Mouse (Mus musculus) heart, embryonic 13.5 days (tissue): ENCODE results near the gene Gse1. TPM values are rescaled to one million over a fixed set of nuclear protein-coding genes. Genes with fewer than 3 reads are reported as not detected.
"Not testable (repeated sequence)": the region's sequence is repeated elsewhere in the genome, so short reads cannot be mapped to it uniquely, and the experiment has no call there.

Source experiments
- ATAC-seq: fragments of 200-750 bp; cut with Nextera tagmentation; 2 replicates; pipeline ENCODE4 v1.8.0; 2017; ENCODE audit warnings: moderate TSS enrichment; ENCODE audit not compliant: insufficient number of reproducible peaks, low FRiP score, low TSS enrichment; ENCODE audit errors: extremely low read depth
- H3K27ac ChIP-seq: fragments of 300-500 bp; sonication (generic); replicated peaks from 2 replicates; pipeline ENCODE4 v1.5.1; 2015; ENCODE audit warnings: moderate library complexity, mild to moderate bottlenecking, inconsistent platforms
- H3K27me3 ChIP-seq: fragments of 300-500 bp; sonication (generic); replicated peaks from 2 replicates; pipeline ENCODE4 v1.6.1; 2015; ENCODE audit warnings: mild to moderate bottlenecking, inconsistent platforms
- H3K36me3 ChIP-seq: fragments of 300-500 bp; sonication (generic); 2 replicates; pipeline ENCODE4 v1.6.1; 2015; ENCODE audit warnings: mild to moderate bottlenecking, inconsistent platforms
- H3K4me1 ChIP-seq: fragments of 300-500 bp; sonication (generic); 2 replicates; pipeline ENCODE4 v1.6.1; 2015; ENCODE audit warnings: inconsistent platforms
- H3K4me2 ChIP-seq: fragments of 300-500 bp; sonication (generic); 2 replicates; pipeline ENCODE4 v1.6.1; 2015; ENCODE audit warnings: inconsistent platforms, mild to moderate bottlenecking, moderate library complexity
- H3K4me3 ChIP-seq: fragments of 300-500 bp; sonication (generic); 2 replicates; pipeline ENCODE4 v1.5.1; 2015; ENCODE audit warnings: moderate library complexity, mild to moderate bottlenecking, inconsistent platforms
- H3K9ac ChIP-seq: fragments of 300-500 bp; sonication (generic); 2 replicates; pipeline ENCODE4 v1.6.1; 2015; ENCODE audit warnings: inconsistent platforms, mild to moderate bottlenecking, moderate library complexity
- H3K9me3 ChIP-seq: fragments of 300-500 bp; sonication (generic); 2 replicates; pipeline ENCODE4 v1.6.1; 2016; ENCODE audit warnings: inconsistent platforms
- WGBS: fragments of 180-500 bp; shearing (Covaris S2); methylation state at CpG from one replicate; pipeline ENCODE4 v1.1.7; 2015; ENCODE audit warnings: mixed read lengths; 5-methylcytosine and 5-hydroxymethylcytosine counted together
- polyA plus RNA-seq: library from polyadenylated mRNA; unstranded; fragments of >200 nt; fragmentation: Nextera tagmentation; extraction: Ambion mirVana; gene quantifications from 2 replicates; pipeline ENCODE4 v1.2.1, GENCODE M21; 2015

The Gse1 gene
- polyA plus RNA-seq, 1 experiment from 2014 or later, result 8.5 TPM

DNA sequence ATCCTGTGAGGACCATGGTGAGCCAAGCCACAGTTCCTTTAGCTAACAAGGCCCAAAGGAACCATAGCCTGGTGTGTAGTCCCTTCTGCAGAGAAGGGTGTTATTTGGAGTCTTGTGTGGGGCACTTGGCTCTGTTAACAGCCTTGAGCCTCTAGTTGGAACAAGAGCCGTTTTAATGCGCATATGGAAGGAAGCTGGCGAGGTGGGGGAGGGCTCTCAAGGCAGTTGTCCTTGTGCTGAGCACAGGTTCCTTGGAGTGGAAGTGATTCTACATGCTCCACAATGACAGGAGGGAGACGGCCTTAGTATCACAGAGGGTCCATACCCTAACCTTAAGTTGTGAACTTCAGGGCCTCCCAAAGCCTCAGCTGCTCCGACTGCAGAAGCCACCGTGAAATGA lies 129.2 kb downstream of the Gse1 start:
- H3K4me2 ChIP-seq, result no peak overlapping the region
- no peak overlapping the region for H3K9ac ChIP-seq
- peaks cover 14% of the 10 kb centered on the region; the same call in 1 of the 2 replicates for H3K27me3 ChIP-seq
- H3K9me3 ChIP-seq, result no peaks in the 10 kb centered on the region
- peaks cover 21% of the 10 kb centered on the region for H3K4me1 ChIP-seq
- H3K4me3 ChIP-seq, result no peak overlapping the region
- 82% methylated on average over 6 of the region's 6 CpGs for WGBS
- no peaks in the 10 kb centered on the region for H3K36me3 ChIP-seq
- no peak for ATAC-seq
- no peak overlapping the region for H3K27ac ChIP-seq

DNA sequence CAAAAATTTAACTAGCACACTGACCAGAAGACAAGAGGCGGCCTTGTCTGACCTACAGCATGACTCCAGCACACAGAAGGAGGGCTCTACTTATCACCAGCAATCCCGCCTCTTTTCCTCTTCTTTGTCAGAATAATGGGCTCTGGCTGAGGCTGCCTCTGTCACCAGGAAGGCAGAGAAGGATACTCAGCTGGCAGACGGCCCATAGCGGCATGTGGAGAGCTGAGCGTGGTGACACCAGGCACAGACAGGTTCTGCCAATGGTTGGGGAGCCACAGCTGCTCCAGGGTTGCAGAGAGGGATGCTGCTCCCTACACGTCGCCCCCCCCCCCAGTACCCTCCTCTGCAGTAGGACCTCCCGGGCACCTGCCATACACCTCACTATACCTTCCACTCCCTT lies 133.0 kb downstream of the Gse1 start:
- 48% methylated on average over 8 of the region's 8 CpGs for WGBS
- no peak for ATAC-seq
- Histone ChIP-seq H3K4me2 (no peak overlapping the region), H3K36me3 (no peaks in the 10 kb centered on the region), H3K9ac (no peak overlapping the region), H3K27ac (0 out of 2 replicates have a peak overlapping the region, but pooled peaks have one; percentile 12), H3K4me3 (no peak overlapping the region), H3K4me1 (peaks cover 43% of the 10 kb centered on the region), H3K27me3 (peaks cover 8% of the 10 kb centered on the region; the same call in 1 of the 2 replicates), H3K9me3 (no peaks in the 10 kb centered on the region)

DNA sequence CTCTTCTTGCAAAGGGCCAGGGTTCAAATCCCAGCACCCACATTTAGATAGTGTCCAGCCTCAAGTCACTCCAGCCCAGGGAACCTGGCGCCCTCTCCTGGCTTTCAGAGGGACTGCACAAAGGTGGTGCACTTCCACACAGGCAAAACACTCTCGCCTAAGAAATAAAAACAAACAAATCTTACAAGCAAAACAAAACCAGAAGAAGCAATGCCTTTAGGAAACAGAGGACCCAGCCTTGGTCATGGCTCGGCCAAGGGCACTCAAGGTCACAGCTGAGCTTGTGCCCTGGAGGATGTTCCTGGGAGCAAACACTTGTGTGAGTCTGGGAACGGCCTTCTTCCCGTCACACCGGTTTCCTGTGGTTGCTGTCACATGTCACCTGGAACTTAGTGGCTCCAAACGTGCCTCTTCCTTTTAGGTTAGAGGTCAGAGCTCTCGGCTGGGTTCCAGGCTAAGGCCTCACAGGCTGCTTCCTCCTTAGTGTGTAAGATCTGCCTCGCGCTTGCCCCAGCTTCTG lies 135.4 kb downstream of the Gse1 start:
- Histone ChIP-seq H3K4me1 (peaks cover 60% of the 10 kb centered on the region), H3K27ac (peak overlapping the region; percentile 66)

DNA sequence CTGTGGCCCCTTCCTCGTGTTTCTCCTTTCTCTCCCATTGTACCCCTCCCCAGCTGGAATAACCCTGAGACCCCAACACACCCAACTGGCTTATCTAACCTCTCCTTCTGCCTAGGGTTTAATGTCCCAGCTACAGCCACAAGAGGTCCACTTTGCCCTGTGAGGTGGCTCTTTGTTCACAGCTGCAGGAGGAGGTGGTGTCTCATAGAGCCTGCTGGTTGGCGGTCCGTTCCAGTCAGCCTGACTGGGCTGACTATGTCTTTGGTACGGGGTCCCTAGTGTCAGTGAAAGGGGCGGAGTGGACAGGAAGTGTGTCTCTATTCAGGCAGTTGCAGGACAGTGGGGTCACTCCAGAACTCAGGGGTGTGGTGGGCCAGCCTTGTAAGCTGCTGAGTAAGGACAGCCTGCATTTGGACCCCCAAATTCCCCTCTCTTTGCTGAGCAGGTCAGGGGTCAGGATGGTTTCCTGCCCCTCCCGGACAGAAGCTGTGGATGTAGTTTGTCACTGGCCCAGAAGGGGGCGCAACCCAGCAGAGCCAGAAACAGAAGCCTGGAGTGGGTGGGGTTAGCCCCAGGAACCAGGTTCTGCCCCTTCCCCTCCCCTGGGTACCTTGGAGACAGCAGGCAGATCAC lies 136.0 kb downstream of the Gse1 start:
- no peak for ATAC-seq
- 33% methylated on average over 7 of the region's 7 CpGs for WGBS
- no peak overlapping the region for H3K9ac ChIP-seq

More for the DNA sequence above, 135.4 kb downstream of the Gse1 start:
- no peak overlapping the region for H3K4me3 ChIP-seq
- no peak overlapping the region for H3K4me2 ChIP-seq
- H3K27me3 ChIP-seq, result no peaks in the 10 kb centered on the region
- no peaks in the 10 kb centered on the region for H3K36me3 ChIP-seq
- ATAC-seq, result peak; percentile 7; the same call in 1 of the 2 replicates
- H3K9me3 ChIP-seq, result no peaks in the 10 kb centered on the region
- 35% methylated on average over 10 of the region's 10 CpGs for WGBS
- H3K9ac ChIP-seq, result no peak overlapping the region

DNA sequence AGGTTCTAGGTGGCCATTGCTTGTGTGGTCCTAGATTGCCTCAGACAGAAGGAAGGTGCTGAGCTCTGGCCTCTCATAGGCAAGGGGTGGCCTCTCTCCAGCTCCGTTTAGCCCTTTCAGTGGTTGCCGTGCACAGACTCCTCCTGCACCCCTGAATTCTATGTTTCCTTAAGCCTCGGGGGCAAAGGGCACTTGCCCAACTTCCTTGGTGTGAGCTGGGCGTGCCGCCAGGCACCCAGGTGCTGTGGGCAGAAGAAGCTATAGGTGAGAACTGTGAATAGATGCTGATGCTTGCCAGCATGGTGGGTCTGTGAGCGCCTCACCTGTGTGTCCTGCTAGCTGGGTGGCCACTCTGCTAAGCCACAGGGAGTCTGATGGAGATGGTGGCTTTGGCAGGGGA lies 138.6 kb downstream of the Gse1 start:
- ATAC-seq, result no peak
- no peak overlapping the region for H3K9ac ChIP-seq
- H3K27ac ChIP-seq, result no peak overlapping the region
- 89% methylated on average over 6 of the region's 6 CpGs for WGBS
- H3K4me3 ChIP-seq, result no peak overlapping the region
- H3K36me3 ChIP-seq, result no peaks in the 10 kb centered on the region
- no peak overlapping the region for H3K4me2 ChIP-seq
- H3K27me3 ChIP-seq, result no peaks in the 10 kb centered on the region
- H3K9me3 ChIP-seq, result no peaks in the 10 kb centered on the region
- H3K4me1 ChIP-seq, result peaks cover 79% of the 10 kb centered on the region

More for the DNA sequence above, 136.0 kb downstream of the Gse1 start:
- Histone ChIP-seq H3K27ac (peak overlapping the region; percentile 66), H3K4me3 (no peak overlapping the region), H3K27me3 (no peaks in the 10 kb centered on the region), H3K4me2 (no peak overlapping the region), H3K4me1 (peaks cover 66% of the 10 kb centered on the region), H3K36me3 (no peaks in the 10 kb centered on the region), H3K9me3 (no peaks in the 10 kb centered on the region)

DNA sequence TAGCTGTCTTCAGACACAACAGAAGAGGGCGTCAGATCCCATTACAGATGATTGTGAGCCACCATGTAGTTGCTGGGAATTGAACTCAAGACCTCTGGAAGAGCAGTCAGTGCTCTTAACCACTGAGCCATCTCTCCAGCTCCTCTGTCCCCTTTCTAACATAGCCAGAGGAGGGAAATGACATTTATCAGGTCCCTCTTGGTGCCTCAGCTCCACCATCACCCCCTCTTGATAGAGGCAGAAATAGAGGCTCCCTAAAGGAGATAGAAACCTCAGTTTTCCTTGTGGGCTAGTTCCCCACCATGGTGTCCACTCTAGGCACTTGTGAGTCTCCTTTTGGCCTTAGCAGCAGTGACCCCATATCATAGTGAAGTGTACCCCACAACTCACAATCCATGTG lies 139.9 kb downstream of the Gse1 start:
- not testable (repeated sequence) for ATAC-seq, H3K4me3 ChIP-seq, H3K27me3 ChIP-seq, H3K9me3 ChIP-seq, H3K36me3 ChIP-seq
- WGBS, result 100% methylated on average over 1 of the region's 1 CpGs
- Histone ChIP-seq H3K4me2 (0 out of 2 replicates have a peak overlapping the region, but pooled peaks have one; percentile 56), H3K4me1 (peaks cover 93% of the 10 kb centered on the region), H3K27ac (peak overlapping the region; percentile 92), H3K9ac (peak overlapping the region; percentile 64)

DNA sequence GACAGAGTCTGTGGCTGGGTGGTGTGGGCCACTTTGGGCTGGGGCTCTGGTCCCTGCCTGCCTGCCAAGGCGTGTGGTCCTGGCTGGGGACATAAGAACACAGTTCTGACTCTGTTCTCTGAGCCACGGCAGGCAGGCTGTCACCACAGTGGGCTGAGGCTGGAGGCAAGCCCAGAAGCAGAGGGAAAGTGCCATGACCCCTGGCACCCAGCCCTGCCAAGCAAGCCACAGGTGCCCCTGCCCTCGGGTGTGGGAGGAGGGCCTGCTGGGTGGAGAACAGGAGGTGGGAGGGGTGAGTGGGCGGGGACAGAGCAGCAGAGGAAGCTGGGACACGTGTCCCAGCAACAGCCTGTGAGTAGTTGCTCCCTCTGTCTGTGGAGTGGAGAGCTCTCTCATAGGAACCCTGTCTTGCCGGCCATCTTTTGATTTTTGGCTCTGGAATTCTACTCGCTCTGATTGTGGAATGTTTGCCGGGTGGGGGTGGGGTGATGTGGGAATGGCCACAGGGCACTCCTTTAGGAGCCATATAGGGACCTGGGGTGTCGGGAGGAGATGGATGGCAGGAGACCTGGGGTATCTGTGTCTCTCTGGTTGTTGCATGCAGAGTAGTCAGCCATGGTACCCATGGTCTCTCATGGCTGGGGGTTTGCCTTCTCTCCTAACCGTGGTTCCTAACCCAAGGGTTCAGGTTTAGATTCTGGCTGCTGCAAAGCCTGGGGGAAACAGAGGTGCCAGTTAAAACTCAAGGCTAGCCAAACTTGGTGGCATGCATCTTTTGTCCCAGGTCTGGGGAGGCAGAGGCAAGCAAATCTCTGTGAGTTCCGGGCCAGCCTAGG lies 140.8 kb downstream of the Gse1 start:
- 16% methylated on average over 11 of the region's 11 CpGs for WGBS
- peak overlapping the region; percentile 56 for H3K4me2 ChIP-seq
- peak overlapping the region; percentile 92 for H3K27ac ChIP-seq
- ATAC-seq, result peak; percentile 48
- no peaks in the 10 kb centered on the region for H3K9me3 ChIP-seq
- H3K36me3 ChIP-seq, result no peaks in the 10 kb centered on the region
- peaks cover 93% of the 10 kb centered on the region for H3K4me1 ChIP-seq
- H3K27me3 ChIP-seq, result no peaks in the 10 kb centered on the region
- peak overlapping the region; percentile 64 for H3K9ac ChIP-seq
- peak overlapping the region; percentile 27 for H3K4me3 ChIP-seq

DNA sequence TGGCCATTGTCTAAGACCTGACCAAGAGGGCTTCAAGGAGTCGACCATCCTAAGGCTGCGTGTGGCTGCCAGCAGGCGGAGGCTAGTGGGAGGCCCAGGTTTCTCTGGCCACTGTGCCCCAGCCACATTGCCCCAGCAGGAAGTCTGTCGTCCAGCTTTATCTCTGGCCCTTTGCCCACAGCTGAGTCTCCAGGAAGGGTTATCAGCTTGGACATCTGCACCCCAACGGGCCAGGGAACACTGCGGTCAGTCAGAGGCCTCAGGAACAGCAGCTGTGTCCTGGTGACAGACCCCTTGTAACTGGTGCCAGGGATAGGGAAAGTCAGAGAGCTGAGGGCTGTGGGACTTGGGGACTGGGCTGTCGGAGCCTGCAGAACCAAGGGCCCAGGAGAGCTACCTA lies 141.7 kb downstream of the Gse1 start:
- Histone ChIP-seq H3K4me1 (peaks cover 93% of the 10 kb centered on the region), H3K4me2 (peak overlapping the region; percentile 56; the same call in 1 of the 2 replicates), H3K9ac (peak overlapping the region; percentile 64; the same call in 1 of the 2 replicates), H3K36me3 (no peaks in the 10 kb centered on the region), H3K27ac (peak overlapping the region; percentile 92), H3K9me3 (no peaks in the 10 kb centered on the region), H3K4me3 (peak overlapping the region; percentile 27; the same call in 1 of the 2 replicates), H3K27me3 (no peaks in the 10 kb centered on the region)
- 33% methylated on average over 7 of the region's 7 CpGs for WGBS
- ATAC-seq, result peak; percentile 16; the same call in 1 of the 2 replicates

DNA sequence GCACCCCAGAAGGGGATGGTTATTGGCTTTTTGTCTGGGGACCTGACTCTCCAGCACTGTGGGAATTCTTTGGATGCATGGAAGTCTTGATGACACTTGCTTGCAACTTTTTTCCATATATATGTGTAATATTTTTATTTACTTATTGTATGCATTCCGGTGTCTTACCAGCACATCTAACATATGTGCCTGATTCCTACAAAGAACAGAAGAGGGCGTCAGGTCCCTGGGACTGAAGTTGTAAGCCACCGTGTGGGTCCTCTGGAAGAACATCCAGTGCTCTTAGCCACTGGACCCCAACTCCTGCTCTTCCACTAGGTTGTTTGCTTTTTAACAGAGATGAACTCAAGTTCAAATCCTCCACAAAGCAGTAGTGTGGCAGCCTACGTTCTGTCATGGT lies 142.2 kb downstream of the Gse1 start:
- Histone ChIP-seq H3K36me3 (no peaks in the 10 kb centered on the region), H3K27me3 (no peaks in the 10 kb centered on the region), H3K27ac (peak overlapping the region; percentile 92), H3K9ac (peak overlapping the region; percentile 64; the same call in 1 of the 2 replicates), H3K9me3 (no peaks in the 10 kb centered on the region), H3K4me1 (peaks cover 94% of the 10 kb centered on the region), H3K4me3 (no peak overlapping the region; the same call in 1 of the 2 replicates), H3K4me2 (peak overlapping the region; percentile 56; the same call in 1 of the 2 replicates)
- 54% methylated on average over 4 of the region's 4 CpGs for WGBS
- no peak for ATAC-seq

DNA sequence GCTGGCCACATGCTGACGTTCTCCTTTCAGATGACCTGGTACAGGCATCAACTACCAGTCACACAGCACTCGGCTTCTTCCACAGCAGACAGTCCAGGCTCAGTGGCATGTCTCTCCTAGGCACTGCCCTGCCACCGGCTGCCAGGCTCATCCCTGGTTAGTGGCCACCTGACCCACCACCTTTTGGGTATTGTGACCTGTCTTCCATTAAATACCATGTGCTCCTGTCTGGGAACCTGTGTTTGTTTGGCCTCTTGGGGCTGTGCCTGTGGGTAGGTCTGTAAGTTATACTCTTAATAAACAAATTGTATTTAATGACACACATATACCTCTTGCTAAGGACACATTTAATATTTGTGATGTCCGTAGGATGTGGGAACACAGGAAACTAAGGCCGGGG lies 142.9 kb downstream of the Gse1 start:
- no peak overlapping the region for H3K4me3 ChIP-seq
- no peaks in the 10 kb centered on the region for H3K9me3 ChIP-seq
- WGBS, result 33% methylated on average over 5 of the region's 5 CpGs
- ATAC-seq, result no peak
- H3K27ac ChIP-seq, result peak overlapping the region; percentile 92
- H3K4me2 ChIP-seq, result peak overlapping the region; percentile 31
- H3K9ac ChIP-seq, result peak overlapping the region; percentile 41
- H3K36me3 ChIP-seq, result no peaks in the 10 kb centered on the region
- H3K27me3 ChIP-seq, result no peaks in the 10 kb centered on the region
- peaks cover 92% of the 10 kb centered on the region for H3K4me1 ChIP-seq

DNA sequence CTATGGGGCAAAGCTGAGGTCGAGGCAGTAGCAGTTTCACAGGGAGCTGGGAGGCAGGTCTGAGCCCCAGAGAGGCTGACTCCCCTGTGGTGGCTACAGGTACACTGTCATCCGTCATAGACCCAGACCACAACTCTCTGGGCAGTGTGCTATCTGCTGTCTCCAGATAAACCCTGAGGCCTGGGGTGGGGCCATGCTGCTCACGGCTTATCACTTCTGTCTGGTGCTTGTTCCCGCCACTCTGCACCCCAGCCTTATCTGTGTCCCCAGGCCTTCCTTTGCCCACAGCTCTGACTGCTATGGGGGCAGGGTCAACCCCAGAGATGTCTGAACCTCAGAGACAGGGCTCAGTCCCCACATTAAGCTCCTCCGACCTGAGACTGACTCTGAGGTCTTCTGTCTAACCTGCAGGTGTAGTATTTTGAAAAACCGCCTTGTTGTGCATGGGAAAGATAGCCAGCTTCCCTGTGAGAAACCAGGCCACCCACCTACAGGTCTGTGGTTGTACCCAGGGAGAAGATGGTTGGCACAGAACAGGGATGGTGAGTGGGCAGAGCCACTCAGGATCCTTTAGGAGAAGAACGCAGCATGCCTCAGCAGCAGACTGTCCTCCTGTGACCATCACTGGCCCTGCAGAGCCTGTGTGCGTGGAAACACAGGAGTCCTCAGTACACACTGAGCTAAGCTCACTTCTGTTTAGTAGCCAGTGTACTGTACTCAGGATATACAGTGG lies 143.6 kb downstream of the Gse1 start:
- WGBS, result 23% methylated on average over 8 of the region's 8 CpGs
- Histone ChIP-seq H3K4me2 (peak overlapping the region; percentile 31), H3K27ac (peak overlapping the region; percentile 92), H3K4me1 (peaks cover 98% of the 10 kb centered on the region), H3K27me3 (no peaks in the 10 kb centered on the region), H3K36me3 (no peaks in the 10 kb centered on the region), H3K9me3 (no peaks in the 10 kb centered on the region), H3K4me3 (no peak overlapping the region), H3K9ac (peak overlapping the region; percentile 41)
- peak; percentile 71 for ATAC-seq
